Mouse (Mus musculus) E14TG2a.4 (cell line): ENCODE measurements around the gene Dgki.

ENCODE experiments used
- CTCF ChIP-seq: conservative IDR thresholded peaks from 2 replicates; pipeline ENCODE4 v1.5.1; 2014; ENCODE audit warnings: low read length
- NANOG ChIP-seq: IDR thresholded peaks from 2 replicates; pipeline ENCODE4 v1.6.1; 2014; ENCODE audit warnings: borderline replicate concordance, low read length, mixed read lengths
- POU5F1 ChIP-seq: IDR thresholded peaks from 2 replicates; pipeline ENCODE4 v1.6.1; 2014; ENCODE audit warnings: low read length, borderline replicate concordance

DNA sequence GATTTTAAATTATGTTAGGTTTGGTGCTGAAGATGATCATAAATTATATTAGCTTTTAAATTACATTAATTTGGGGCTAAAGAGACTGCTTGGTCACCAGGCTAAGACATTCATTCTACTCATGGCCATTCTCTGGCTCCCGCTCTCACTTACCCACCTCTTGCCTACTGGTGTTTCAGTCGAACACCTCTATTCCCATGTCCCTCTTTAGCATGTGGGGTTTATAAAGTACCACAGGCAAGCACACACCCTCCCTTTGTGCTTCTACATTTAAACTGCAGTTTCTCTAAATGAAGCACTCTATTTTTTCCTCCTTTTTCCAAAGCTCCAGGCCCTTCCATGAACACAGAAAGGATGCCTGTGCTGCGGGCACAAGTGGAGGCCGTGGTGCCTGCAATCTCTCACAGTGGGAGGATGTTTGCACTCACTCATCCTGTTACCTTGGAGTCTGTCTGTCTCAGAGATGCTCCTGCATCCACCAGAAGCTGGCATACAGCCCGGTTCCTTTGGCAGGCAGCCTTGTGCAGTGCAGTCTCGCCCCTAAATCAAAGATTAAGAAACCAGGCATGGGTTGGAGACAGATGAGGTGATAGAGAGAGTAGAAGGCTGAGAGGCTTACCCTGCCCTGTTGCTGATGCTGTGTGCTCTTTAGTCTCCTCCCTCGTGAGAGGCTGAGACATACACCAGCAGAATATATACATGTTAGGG is 449.4 kb downstream of the Dgki start:
- TF ChIP-seq CTCF, result no peak
- TF ChIP-seq POU5F1, result no peak
- TF ChIP-seq NANOG, result no peak
